Mouse (Mus musculus): Measurements from ENCODE around the gene Pip4k2a. TPM values are rescaled to one million over a fixed set of nuclear protein-coding genes. Genes with fewer than 3 reads are reported as not detected.

Pip4k2a gene
- 85.5 TPM for polyA plus RNA-seq (2014; fragmentation: Illumina TruSeq; extraction: RNeasy Lipid Tissue Mini Kit (QIAGEN cat#74804); ENCODE audit: low read depth, low replicate concordance)

GRCm38 (mm10) chr2:18998054-18998478 is at the start of gene Pip4k2a, which contains the start of gene 4930426L09Rik:
TSS of gene Pip4k2a (minus strand) at chr2:18998126.
TSS of gene 4930426L09Rik (plus strand) at chr2:18998343.

Other genes starting within 250 kb of the Pip4k2a start
- 1.6 TPM for gene 4930426L09Rik, start 217 bp upstream of the Pip4k2a start, polyA plus RNA-seq (2014; fragmentation: Illumina TruSeq; extraction: RNeasy Lipid Tissue Mini Kit (QIAGEN cat#74804); ENCODE audit: low read depth, low replicate concordance)
- not detected for gene Armc3, start 201.2 kb upstream of the Pip4k2a start, polyA plus RNA-seq (2014; fragmentation: Illumina TruSeq; extraction: RNeasy Lipid Tissue Mini Kit (QIAGEN cat#74804); ENCODE audit: low read depth, low replicate concordance)